11 mouse cellular contexts compared by ENCODE assay signal in the genomic region with DNA sequence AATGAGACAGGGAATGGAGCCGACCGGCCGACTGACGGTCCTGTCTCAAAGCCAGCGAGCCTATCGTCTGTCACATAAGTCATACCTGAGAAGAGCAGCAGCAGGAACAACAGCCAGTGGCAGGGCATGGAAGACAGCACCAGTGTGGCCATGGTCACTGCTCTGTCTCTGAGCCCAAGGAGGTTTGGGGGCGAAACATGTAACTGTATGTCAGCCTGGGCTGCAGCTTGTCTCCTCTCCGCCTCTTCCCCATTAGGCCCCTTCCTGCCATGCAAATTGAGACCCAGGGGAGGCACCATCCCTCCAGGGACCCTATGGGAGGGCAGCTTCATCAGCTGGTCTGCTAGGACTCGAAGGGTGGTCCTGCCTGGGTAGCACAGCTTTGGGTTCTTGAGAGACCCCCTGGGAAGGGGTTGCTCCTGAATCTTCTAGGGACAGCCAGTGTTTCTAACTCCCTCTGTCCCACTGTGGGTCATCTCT. TPM values are rescaled to one million over a fixed set of nuclear protein-coding genes. Genes with fewer than 3 reads are reported as not detected.
A peak's percentile ranks its signal among the peaks of the same experiment; 100 is the strongest.
DNase-seq lines count a peak whose midpoint lies in the region; ATAC-seq and TF ChIP-seq lines count a peak whose summit lies in the region.
"Had no signal": no experiment of that assay in that cellular context is flagged by ENCODE, and none has a peak within 500 bp of the region (broad histone marks: within the 10 kb centered on the region; RNA-seq: fewer than 3 reads in every experiment).

Gene Cd79b (minus strand): TSS at position 430 of the 480 bp plus-strand sequence.

- no peak within 1 kb of the TSS for H3K4me3 ChIP-seq in kidney, embryonic 14.5 days (ENCODE audit: low read length)
- H3K4me3 ChIP-seq in brown adipose tissue, adult 24 weeks (ENCODE audit: insufficient read depth, low read depth, low read length) = 0 out of 2 replicates have a peak within 1 kb of the TSS, but pooled peaks have one; percentile 6
- H3K4me3 ChIP-seq in liver, embryonic 14.5 days (ENCODE audit: insufficient read depth in 1 of 2, low read depth in 2 of 2, low read length in 2 of 2) = peak within 1 kb of the TSS in 1 of 2 experiments; percentile 32; a peak in 1 of 4 replicates
- peak within 1 kb of the TSS; percentile 77 for H3K4me3 ChIP-seq in spleen, adult 2 months (ENCODE audit: extremely low read depth, insufficient read depth, insufficient read length)
- H3K4me3 ChIP-seq in hindbrain, embryonic 12.5 days = no peak within 1 kb of the TSS

- WGBS in kidney, embryonic 14.5 days = 23% methylated on average over 9 of the region's 9 CpGs
- WGBS in liver, embryonic 14.5 days (ENCODE audit: insufficient replicate concordance) = 24% methylated on average over 9 of the region's 9 CpGs
- WGBS in spleen, adult 2 months = 17% methylated on average over 9 of the region's 9 CpGs
- 64% methylated on average over 9 of the region's 9 CpGs for WGBS in hindbrain, embryonic 12.5 days

- no peaks in the 10 kb centered on the region for H3K27me3 ChIP-seq in kidney, embryonic 14.5 days (ENCODE audit: control insufficient read depth, insufficient read depth, low read length)
- H3K27me3 ChIP-seq in liver, embryonic 14.5 days (ENCODE audit: control insufficient read depth, insufficient read depth, low read length) = no peaks in the 10 kb centered on the region
- H3K27me3 ChIP-seq in spleen, adult 2 months (ENCODE audit: control insufficient read depth, insufficient read depth, low read length) = no peaks in the 10 kb centered on the region
- no peaks in the 10 kb centered on the region for H3K27me3 ChIP-seq in hindbrain, embryonic 12.5 days

- no peak for DNase-seq in kidney, adult 11 months
- no peak for DNase-seq in liver, embryonic 14.5 days (ENCODE audit: low read depth in 3 of 3, low spot score in 3 of 3)
- peak; percentile 66 to 90 for DNase-seq in spleen, adult 2 months (ENCODE audit: low read depth in 1 of 2, low spot score in 2 of 2)
- no peak for DNase-seq in heart, postnatal 25 days (ENCODE audit: low spot score)
- DNase-seq: gastrocnemius, postnatal 25 days; kidney, adult 9 months had no signal

- no peaks in the 10 kb centered on the region for H3K9me3 ChIP-seq in kidney, embryonic 14.5 days (ENCODE audit: control insufficient read depth, low read length)
- no peaks in the 10 kb centered on the region for H3K9me3 ChIP-seq in liver, embryonic 14.5 days (ENCODE audit: control insufficient read depth, low read length)
- no peaks in the 10 kb centered on the region for H3K9me3 ChIP-seq in hindbrain, embryonic 12.5 days (replicated peaks)
- H3K9me3 ChIP-seq: G1E had no signal

- H3K9ac ChIP-seq in kidney, embryonic 14.5 days (ENCODE audit: low read depth, low read length) = no peak within 1 kb of the TSS
- no peak within 1 kb of the TSS for H3K9ac ChIP-seq in liver, embryonic 14.5 days (replicated peaks)
- no peak within 1 kb of the TSS for H3K9ac ChIP-seq in hindbrain, embryonic 12.5 days

- H3K27ac ChIP-seq in kidney, embryonic 14.5 days (ENCODE audit: low read depth, low read length) = peak within 1 kb of the TSS; percentile 31
- H3K27ac ChIP-seq in brown adipose tissue, adult 24 weeks (replicated peaks; ENCODE audit: low read depth, low read length) = no peak within 1 kb of the TSS
- no peak within 1 kb of the TSS for H3K27ac ChIP-seq in liver, embryonic 14.5 days
- peak within 1 kb of the TSS; percentile 95 for H3K27ac ChIP-seq in spleen, adult 2 months (ENCODE audit: insufficient read depth, low read length)
- no peak within 1 kb of the TSS for H3K27ac ChIP-seq in hindbrain, embryonic 12.5 days

- H3K4me1 ChIP-seq in kidney, embryonic 14.5 days (ENCODE audit: control insufficient read depth, insufficient read depth, low read length) = peaks cover 24% of the 10 kb centered on the region
- H3K4me1 ChIP-seq in brown adipose tissue, adult 24 weeks (ENCODE audit: control insufficient read depth, insufficient read depth, insufficient read length, low read length) = peaks cover 4% of the 10 kb centered on the region
- H3K4me1 ChIP-seq in liver, embryonic 14.5 days (replicated peaks; ENCODE audit: control insufficient read depth in 2 of 2, insufficient read depth in 2 of 2, low read length in 1 of 2) = no peaks in the 10 kb centered on the region
- H3K4me1 ChIP-seq in spleen, adult 2 months (ENCODE audit: control insufficient read depth, insufficient read depth, insufficient read length) = peaks cover 33% of the 10 kb centered on the region; the same call in 1 of the 2 replicates
- 0 out of 2 replicates have a peak, but pooled peaks cover 12% of the 10 kb centered on the region for H3K4me1 ChIP-seq in hindbrain, embryonic 12.5 days

- peak; percentile 26 for ATAC-seq in kidney, embryonic 14.5 days (ENCODE audit: low FRiP score, low TSS enrichment)
- no peak; the same call in 1 of the 2 replicates for ATAC-seq in liver, embryonic 14.5 days (ENCODE audit: insufficient read depth)
- no peak for ATAC-seq in megakaryocyte-erythroid progenitor cell, adult 5-6 weeks (replicated peaks; ENCODE audit: low FRiP score, low TSS enrichment, poor library complexity, severe bottlenecking)
- no peak for ATAC-seq in hindbrain, embryonic 12.5 days (ENCODE audit: low FRiP score)

- peak; percentile 98 for TF ChIP-seq POLR2A in spleen, adult 2 months (IDR thresholded peaks at IDR 0.05; ENCODE audit: low read depth, low read length)

- TF ChIP-seq CTCF in liver, embryonic 14.5 days (IDR thresholded peaks at IDR 0.05; ENCODE audit: low read depth) = no peak
- TF ChIP-seq CTCF in spleen, adult 2 months (IDR thresholded peaks at IDR 0.05; ENCODE audit: extremely low read depth, insufficient read depth, insufficient read length, insufficient replicate concordance) = no peak

- no peaks in the 10 kb centered on the region for H3K36me3 ChIP-seq in kidney, embryonic 14.5 days (ENCODE audit: control insufficient read depth, insufficient read depth, low read length)
- no peaks in the 10 kb centered on the region for H3K36me3 ChIP-seq in liver, embryonic 14.5 days (replicated peaks; ENCODE audit: control insufficient read depth, insufficient read depth, low read depth)
- H3K36me3 ChIP-seq in spleen, adult 2 months (ENCODE audit: control insufficient read depth, insufficient read depth, low read length) = peaks cover 28% of the 10 kb centered on the region
- no peaks in the 10 kb centered on the region for H3K36me3 ChIP-seq in hindbrain, embryonic 12.5 days
- H3K36me3 ChIP-seq: G1E had no signal

- intact Hi-C loops in heart, postnatal 25 days (cut with DNase I) = no loop called here

- TF ChIP-seq EP300 in liver, embryonic 14.5 days (IDR thresholded peaks at IDR 0.05; ENCODE audit: low read depth) = no peak

- H3K4me2 ChIP-seq in kidney, embryonic 14.5 days (replicated peaks; ENCODE audit: low read depth, low read length) = peak within 1 kb of the TSS; percentile 5; the same call in 1 of the 2 replicates
- H3K4me2 ChIP-seq in liver, embryonic 14.5 days (ENCODE audit: low read depth) = peak within 1 kb of the TSS; percentile 2; the same call in 1 of the 2 replicates
- no peak within 1 kb of the TSS for H3K4me2 ChIP-seq in hindbrain, embryonic 12.5 days (replicated peaks)

RNA-seq across cellular contexts. Expression of gene Cd79b, which starts in this region (rescaled TPM):
- 7.3 and 7.4 TPM in 2 replicates for polyA plus RNA-seq in kidney, embryonic 14.5 days (2014; fragmentation: Nextera tagmentation; extraction: Ambion mirVana)
- 1.7 and 1.9 TPM in 2 replicates for polyA plus RNA-seq in brown adipose tissue, adult 24 weeks (2012; ENCODE audit: insufficient read depth, insufficient read length, missing spikeins)
- 3.1 and 3.7 TPM in 2 replicates for polyA plus RNA-seq in liver, embryonic 14.5 days (2012; rRNA removed)
- polyA plus RNA-seq in liver, embryonic 14.5 days (2014; fragmentation: Nextera tagmentation; extraction: Ambion mirVana) = 4.5 and 4.9 TPM in 2 replicates
- polyA plus RNA-seq in spleen, adult 2 months (2012; rRNA removed) = 556 and 588 TPM in 2 replicates
- total RNA-seq in megakaryocyte-erythroid progenitor cell, adult 5-6 weeks (2014; fragmentation: Nextera tagmentation) = 5.1 and 21.6 TPM in 2 replicates
- 1.4 and 3.5 TPM in 2 replicates for total RNA-seq in megakaryocyte-erythroid progenitor cell, adult 5-6 weeks (2017)
- polyA plus RNA-seq in hindbrain, embryonic 12.5 days (2016; fragmentation: Nextera tagmentation; extraction: Ambion mirVana) = 0.94 and 1.2 TPM in 2 replicates
- total RNA-seq in heart, postnatal 25 days (2021) = 1 to 10 TPM; 1.3 to 2.8 TPM
- total RNA-seq: G1E had no signal

Comparison
In these comparisons a context has a peak if more than half of its experiments do, and no peak if none do; other contexts are left out.
1. RNA of gene Cd79b (polyA plus RNA-seq): 556 to 588 TPM in spleen, adult 2 months; 7.3 to 7.4 TPM in kidney, embryonic 14.5 days, 3.1 to 4.9 TPM in liver, embryonic 14.5 days, 1.7 to 1.9 TPM in brown adipose tissue, adult 24 weeks and 0.94 to 1.2 TPM in hindbrain, embryonic 12.5 days; every median in the first group is over 10 times any median in the second.
2. H3K27ac ChIP-seq: peak in kidney, embryonic 14.5 days (single experiment) and spleen, adult 2 months (single experiment); none in brown adipose tissue, adult 24 weeks (single experiment), liver, embryonic 14.5 days (single experiment) and hindbrain, embryonic 12.5 days (single experiment).
3. H3K4me3 ChIP-seq: peak in brown adipose tissue, adult 24 weeks (single experiment) and spleen, adult 2 months (single experiment); none in kidney, embryonic 14.5 days (single experiment) and hindbrain, embryonic 12.5 days (single experiment).
4. DNase-seq: peak in spleen, adult 2 months (2 of 2); none in kidney, adult 11 months (single experiment), liver, embryonic 14.5 days (0 of 3) and heart, postnatal 25 days (single experiment).